Mouse (Mus musculus) gastrocnemius, postnatal 4 days (tissue): ENCODE results near the gene Ush2a. TPM values are rescaled to one million over a fixed set of nuclear protein-coding genes. Genes with fewer than 3 reads are reported as not detected.

ENCODE experiments used
- DNase-seq, 2 experiments: peaks; one replicate each; pipeline ENCODE4 v3.0.0; 2021 to 2022; ENCODE audit warnings: low spot score in 2 of 2, mixed read lengths in 2 of 2
- total RNA-seq, 2 experiments: library from RNA; stranded (reverse); gene quantifications; 2 replicates each; pipeline ENCODE4 v1.2.3; 2021

Gene Ush2a
- total RNA-seq, 2 experiments from 2014 or later: 0.02 to 0.18 TPM

DNA sequence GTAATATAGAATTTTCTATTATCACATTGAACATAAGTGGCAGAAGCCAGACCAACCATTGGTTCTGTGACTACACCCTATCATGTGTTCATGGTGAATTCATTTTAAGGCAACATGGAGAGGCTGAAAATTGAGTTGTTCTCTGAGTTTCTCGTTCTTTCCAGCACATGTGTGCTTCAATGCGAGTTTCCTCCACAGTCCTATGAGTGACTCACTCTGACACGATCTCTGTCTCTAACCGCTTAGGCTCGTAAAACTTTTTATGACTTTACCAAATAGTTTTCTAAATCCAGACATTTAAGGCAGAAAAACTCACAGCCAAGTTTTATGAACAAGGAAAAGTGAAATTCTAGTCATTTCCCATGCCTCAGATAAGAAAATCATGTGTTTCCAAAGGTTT, 597.9 kb downstream of the Ush2a start:
- no peak for DNase-seq

GRCm38 (mm10) chr1:188865881-188866280, 604.1 kb downstream of the Ush2a start:
- DNase-seq: no peak

DNA sequence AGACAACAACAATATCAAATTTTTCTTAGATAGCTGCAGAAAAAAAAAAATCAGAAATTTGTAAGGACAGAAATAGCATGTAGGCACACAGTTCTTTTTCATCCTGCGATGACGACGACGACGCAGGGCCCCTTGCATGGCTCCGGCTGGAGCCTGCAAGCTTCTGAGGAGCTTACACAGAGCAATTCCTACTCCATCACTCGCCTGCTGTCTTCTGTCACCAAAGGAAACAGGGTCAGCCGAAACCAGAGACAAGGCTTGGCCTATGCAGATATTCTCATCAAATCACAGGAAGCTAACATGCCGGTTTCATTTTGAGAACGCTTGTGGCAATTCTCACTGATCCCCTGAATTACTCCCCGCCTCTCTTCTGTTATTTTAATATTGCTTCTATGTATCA, 604.7 kb downstream of the Ush2a start:
- DNase-seq: no peak

- no peak for DNase-seq
Observed at GRCm38 (mm10) chr1:188878531-188879055, 616.8 kb downstream of the Ush2a start.

DNA sequence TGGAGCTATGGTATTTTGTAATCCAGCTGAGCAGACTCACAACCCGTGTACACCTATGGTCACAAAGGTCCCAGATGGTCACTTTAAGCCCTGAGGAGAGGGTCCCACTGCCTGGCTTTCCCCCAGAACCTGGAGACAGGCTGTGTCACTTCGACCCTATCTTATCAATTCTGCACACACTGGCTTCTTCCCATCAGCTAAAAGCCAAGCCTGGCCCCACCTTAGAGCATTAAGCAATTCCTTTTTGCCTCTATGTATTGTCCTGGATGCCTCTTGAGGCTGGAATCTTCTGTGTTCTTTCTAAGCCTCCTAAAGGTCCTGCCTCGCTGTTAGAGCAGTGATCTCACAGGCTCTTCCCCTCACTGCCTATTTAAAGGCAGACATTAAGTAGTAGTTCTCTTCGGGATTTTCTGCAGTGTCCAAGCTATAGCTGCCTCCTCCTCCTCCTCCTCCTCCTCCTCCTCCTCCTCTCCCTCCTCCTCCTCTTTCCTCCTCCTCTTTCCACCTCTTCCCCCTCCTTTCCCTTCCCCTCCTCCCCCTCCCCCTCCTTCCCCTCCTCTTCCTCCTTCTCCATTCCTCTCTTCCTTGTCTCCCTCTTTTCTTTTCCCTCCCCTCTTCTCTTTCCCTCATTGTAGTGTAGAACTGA, 635.2 kb downstream of the Ush2a start:
- DNase-seq: no peak

- no peak for DNase-seq
Observed at GRCm38 (mm10) chr1:188904091-188904490, 642.3 kb downstream of the Ush2a start.

DNA sequence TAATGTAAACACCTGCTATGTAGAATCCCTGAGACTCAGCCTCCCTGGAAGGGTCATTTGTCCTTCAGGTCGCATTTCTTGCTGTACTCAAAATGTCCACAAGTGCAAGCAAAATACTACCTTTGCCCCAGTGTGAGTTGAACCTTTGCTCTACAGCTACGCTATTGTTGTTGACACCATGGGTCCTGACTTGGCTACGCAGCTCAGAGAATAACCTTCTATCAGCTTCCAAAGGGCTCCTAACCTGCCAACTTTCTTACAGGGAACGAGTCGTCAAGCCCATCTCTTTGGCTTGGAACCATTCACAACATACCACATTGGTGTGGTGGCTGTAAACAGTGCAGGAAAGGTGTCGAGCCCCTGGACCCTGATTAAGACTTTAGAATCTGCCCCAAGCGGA, 644.4 kb downstream of the Ush2a start:
- DNase-seq: no peak

- no peak for DNase-seq
Observed at GRCm38 (mm10) chr1:188910656-188911055, 648.8 kb downstream of the Ush2a start.

DNA sequence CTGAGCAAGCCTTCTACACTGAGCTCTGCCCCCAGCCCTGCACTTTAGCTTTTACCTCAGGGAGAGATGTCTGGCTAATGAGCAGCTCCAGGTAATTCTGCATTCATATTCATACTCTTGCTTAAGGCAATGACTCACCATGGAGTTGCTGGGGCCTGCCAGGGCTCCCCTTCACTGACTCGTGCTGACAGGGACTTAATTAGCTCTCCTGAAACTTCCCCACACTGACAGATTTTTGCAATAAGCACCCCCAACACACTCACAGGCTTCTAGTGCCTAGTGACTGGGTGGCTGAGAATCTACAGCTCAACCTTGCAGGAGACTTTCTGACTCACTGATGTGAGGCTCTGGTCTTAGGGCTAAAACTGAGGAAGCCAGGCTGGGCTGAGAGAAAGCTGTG, 658.1 kb downstream of the Ush2a start:
- DNase-seq: no peak

DNA sequence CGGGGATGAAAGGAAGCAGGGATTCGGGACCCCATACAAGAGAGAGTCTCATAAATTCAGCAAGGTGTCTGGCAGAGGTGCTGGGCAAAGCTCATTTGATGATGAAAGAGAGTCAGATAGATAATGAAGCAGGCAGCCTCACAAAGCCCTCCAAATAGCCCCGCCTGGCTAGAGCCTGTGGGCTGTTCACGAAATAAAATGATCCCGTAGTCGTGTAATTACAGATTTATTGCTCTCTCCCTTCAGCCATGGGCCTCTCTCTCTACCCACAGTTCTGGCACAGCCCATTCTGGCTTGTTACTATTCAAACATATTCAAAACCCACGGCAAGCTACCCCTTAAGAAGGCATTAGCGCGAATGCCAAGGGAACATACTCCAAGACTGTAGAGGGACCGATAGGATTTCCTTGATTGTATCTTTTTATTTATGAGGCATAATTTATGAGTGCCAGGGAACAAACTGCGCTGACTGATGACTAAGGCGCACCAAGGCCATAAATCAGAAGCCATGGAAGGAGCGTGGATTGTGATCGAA, 675.5 kb downstream of the Ush2a start:
- DNase-seq: no peak

DNA sequence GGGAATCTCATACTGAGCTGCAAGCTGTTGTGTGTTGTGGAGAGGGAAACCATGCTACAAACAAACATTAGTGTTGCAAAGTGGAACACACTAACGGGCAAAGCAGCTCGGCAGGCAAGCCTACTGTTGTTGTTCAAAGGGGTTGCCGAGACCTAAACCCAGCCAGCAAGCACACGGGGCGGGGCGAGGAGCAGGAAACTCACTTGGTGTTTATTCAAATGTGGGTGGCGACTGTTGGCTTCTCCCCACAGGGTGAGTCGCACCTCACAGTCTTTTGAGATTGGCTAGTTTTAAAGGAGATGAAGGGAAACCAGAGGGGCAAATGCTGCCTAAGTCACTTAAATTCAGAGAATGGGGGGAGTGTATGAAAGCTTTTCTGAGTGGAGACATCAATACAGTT, 683.5 kb downstream of the Ush2a start:
- no peak for DNase-seq

DNA sequence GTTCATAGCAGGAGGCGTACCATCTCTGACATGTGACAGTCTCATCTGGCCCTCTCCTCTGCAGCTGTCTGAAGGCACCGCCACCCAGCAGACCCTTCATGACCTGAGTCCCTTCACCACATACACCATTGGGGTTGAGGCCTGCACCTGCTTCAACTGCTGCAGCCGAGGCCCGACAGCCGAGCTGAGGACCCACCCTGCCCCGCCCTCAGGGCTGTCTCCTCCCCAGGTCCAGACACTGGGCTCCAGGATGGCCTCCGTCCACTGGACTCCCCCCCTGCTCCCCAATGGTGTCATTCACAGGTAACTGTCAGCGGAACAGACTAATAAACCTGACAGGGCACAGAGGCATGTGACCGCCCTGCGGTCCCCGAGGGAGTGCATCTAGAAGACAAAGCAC, 685.0 kb downstream of the Ush2a start:
- no peak for DNase-seq

DNA sequence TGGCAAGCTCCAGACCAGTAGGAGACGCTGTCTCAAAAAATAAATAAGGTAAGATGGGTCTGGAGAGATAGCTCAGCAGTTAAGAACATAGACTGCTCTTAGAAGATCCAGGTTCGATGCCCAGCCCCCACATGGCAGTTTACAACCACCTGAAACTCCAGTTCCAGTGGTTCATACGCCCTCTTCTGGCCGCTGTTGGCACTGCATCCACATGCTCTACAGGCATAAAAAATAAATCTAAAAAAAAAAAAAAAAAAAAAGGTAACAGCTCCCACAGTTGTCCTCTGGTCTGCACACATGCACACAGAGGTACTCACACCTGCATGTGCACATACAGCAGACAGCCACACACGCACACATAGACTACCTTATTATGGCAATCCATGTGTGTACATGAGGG, 686.0 kb downstream of the Ush2a start:
- no peak for DNase-seq

DNA sequence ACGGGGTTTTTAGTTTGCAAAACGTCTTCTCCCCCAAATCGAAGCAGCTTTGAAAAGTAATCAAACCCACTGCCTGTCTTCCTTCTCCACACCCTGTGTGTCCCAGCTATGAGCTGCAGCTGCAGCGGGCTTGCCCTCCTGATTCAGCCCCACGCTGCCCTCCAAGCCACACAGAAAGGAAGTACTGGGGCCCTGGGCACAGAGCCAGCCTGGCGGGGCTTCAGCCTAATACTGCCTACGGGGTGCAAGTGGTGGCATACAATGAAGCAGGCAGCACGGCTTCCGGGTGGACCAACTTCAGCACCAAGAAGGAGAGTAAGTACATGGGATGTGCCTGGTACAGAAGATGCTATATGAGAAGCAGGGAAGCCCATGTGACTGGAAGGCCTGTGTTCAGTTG, 686.5 kb downstream of the Ush2a start:
- DNase-seq: peak in 1 of 2 experiments; percentile 26

- DNase-seq: no peak
Observed at GRCm38 (mm10) chr1:188951091-188951490, 689.3 kb downstream of the Ush2a start.

DNA sequence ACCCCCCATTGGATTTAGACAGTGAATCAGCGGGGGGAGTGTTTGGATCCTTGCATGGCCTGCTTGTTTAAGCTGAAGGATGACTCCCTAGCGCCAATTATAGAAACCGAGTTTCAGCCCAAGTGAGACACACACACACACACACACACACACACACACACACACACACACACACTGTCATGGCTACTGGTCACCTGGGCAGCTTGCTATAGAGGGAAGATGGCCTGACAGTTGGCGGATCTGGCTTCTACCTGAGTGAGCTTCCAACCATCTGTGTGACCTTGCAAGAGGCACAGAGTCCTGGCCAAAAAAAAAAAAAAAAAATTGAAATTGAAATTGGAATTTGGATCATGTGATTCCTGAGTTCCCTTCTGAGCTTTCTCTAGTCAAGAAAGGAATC, 690.7 kb downstream of the Ush2a start:
- DNase-seq: no peak

DNA sequence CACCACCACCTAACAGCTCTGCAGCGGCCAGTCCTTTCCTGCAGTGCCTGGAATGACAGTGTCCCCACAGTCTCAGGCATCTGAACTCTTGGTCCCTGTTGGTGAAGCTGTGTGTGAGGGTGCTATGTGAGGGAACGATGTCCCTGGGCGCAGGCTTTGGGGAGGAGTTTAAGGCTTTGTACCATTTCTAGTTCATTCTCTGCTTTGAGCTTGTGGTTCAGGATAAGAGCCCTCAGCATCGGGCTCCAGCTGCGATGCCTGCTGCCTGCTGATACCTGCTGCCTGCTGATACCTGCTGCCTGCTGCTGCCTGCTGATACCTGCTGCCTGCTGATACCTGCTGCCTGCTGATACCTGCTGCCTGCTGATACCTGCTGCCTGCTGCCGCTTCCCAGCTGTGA, 711.3 kb downstream of the Ush2a start:
- DNase-seq: no peak

GRCm38 (mm10) chr1:188973926-188974325, 712.1 kb downstream of the Ush2a start:
- DNase-seq: no peak

DNA sequence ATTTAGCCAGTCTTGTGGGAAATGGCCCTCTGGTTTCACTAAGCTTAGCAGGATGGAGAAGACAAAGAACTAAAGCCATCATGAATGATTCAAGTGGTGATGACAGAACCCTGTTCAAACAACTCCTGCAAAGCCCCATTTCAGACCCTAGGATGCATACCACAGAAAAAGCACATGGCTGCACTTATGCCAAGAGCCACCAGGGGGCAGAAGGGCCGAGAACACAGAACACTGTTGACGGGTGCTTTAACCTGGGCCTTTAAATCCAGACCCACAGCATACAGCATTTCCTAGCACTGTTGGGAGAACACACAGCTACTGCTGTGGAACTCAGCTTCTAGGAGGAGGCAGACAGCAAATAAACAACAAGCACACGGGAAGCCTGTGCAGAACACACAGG, 718.2 kb downstream of the Ush2a start:
- peak in 1 of 2 experiments; percentile 41 for DNase-seq

DNA sequence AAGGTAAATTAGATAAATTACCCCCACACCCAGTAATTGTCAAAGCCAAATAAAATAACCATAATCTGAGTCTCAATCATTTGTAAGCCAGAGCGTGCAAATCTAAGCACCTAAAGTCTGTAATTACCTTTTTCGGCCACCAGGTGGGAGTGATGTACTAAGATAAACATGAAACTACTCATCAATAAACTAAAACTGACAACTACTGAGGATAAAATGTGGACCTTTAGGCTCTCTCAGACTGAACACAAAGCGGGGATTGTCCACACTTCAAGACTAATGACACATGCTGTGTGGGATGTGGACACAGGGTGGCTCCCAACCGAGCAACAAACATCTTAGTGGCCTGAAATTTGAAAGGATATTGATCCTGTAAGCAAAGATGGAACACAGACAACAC, 731.4 kb downstream of the Ush2a start:
- DNase-seq: no peak

DNA sequence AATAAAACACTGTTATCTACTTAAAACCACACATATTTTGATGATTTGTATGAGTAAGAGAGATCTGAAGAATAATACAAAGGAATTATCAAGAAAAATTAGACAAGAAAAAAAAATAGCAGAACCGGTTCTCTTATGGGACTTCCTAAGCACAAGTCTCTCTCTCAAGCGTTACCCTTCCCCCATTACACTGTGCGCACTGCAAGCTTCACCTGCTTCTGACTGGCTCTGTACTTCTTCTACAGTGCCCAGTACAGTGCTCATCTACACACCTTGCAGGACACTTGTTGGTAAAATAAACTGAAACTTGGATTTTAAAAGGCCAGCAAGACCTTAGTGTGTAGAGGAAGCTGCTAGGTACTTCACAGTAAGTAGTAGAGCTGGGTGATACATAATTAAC, 736.1 kb downstream of the Ush2a start:
- DNase-seq: no peak

GRCm38 (mm10) chr1:188999981-189000380, 738.2 kb downstream of the Ush2a start:
- DNase-seq: no peak

- DNase-seq: no peak
Observed at GRCm38 (mm10) chr1:189001815-189002214, 740.0 kb downstream of the Ush2a start.
